Mouse (Mus musculus): ENCODE measurements at regions not wholly inside any gene's neighbourhood (a gene's known extent, or its start where the extent isn't known, plus 50 kb on each side); places are given as distances from the start of the nearest gene placed in this dataset.

DNA sequence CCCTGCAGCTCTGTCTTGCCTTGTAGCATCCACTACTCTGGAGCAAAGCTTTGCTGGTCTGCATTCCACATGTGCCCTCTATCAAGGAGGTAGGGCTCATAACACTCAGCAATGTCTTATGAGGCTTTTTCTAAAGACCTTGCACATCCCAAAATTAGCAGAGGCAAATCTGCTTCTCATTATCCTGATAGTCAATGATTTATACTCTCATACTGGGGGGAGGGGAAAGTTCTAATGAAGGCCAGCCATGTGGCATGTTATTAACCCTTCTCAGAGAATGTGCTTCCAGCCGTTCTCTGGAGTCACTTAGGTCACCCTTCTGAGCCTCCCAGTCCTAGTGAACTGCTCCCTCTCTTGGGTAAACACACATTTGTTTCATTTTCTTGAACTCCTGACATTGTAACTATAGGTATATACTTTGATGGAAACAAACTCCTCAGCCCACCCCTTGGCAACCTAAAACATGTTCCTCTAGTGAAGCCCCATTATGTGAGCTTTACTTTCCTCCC, 307.7 kb upstream of the Nt5c1b start:
- DNase-seq (ENCODE audit: low spot score in 2 of 2) = no peak

DNA sequence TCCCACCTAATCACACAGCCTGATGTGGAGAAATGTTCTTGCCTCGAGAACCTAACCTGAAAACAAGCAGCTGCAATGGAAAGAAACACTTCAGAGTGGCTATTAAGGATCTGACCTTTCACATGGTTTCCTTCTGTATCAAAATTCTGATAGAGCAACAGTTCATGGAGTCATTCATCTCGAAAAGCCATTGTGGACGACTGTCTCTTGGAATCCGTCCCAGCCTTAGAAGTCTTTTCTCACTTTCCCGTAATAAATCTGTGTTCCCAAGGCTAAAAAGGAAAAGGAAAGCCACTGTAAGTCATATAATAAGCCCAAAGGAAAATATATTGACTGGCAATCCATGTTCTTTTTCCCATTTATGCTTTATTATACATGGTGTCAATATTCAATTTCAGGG, 291.4 kb upstream of the Nt5c1b start:
- no peak for DNase-seq (ENCODE audit: low spot score in 2 of 2)

DNA sequence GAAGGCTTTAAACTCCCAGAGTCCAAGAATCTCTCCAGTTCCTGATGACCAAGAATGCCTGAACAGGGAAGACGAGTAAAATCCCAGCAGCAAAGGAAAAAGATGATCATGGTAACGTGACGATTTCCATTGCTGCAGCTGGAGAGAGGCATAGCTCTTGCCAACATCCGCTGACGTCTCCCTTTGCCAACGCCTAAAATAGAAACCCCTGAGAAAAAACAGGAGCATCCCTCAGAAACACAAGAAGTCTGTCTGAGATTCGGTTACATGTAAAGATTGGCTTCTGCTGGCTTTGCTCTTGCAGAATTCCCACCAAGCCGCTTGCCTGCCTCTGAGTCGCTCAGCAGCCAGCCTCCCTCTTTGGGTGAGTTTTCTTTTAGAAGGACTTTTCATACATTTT, 290.3 kb upstream of the Nt5c1b start:
- peak; percentile 2 to 4 for DNase-seq (ENCODE audit: low spot score in 2 of 2)

DNA sequence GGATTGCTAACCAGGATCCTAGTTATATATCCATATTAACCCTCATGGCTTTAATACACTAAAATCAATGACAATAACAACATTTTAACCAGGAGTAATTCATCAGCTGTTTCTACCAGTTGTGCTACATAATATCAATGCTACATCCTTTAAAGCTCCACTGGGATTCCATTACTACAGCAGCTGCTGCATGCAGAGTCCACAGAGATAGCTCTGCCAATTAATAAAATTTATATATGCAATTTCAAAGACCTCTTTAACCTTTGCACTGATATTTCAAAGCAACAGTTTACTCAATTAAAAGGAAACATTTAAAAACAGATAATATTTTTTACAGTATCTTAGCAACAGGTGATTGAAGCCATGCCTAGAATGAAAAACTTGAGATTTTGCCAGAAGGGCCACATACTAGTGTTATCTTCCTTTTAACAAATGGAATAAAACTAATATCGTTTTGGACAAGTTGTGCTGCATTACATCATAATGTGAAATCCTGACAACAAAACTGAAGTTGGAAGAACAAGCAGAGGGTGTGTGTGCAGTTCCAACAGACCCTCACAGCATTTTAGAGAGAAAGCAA, 256.8 kb upstream of the Nt5c1b start:
- DNase-seq (ENCODE audit: low spot score in 2 of 2) = no peak

DNA sequence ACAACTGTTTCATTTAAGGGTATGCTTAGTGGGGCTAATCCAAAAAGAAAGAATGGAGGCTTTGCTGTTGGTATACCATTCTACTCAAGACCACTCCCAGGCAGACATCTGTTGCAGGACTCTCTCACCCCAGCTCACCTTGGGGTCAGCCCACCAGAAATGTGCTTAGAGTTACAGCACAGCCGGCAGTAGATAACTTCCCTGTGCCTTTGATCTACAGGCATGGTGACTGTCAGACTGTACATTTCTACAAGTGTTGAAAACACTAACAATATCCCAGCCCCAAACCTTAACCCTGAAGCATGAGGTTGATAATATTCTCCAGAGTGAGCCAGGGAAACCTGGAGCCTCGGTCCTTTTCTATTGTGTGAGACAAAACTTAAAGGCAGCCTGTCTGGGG, 247.7 kb upstream of the Nt5c1b start:
- no peak for DNase-seq (ENCODE audit: low spot score in 2 of 2)

DNA sequence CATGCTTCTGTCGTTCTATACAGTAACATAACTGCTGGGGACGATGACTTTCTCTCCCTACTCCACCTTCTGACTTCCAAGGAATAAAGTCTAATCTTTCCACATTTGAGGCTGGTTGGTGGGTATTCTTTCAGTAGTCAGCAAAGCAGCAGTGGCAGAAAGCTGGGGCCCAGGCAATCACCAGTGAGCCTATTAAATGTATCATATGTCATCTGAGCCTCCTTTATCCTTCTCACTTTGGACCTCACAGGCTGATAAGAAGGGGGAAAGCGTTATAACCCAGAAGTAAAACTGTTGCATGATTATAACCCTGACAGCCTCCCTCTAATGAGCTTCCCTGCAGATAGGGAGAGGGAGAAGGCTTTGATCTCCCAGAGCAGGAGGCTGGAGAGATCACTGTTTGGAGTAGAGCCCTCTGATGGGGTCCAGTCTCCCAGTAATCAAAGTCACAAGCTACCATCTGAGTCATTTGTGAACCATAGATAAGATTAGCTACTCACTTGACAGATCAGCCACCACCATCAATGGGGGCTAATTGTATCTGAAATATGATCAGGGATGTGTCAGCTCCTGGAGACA, 241.7 kb upstream of the Nt5c1b start:
- DNase-seq (ENCODE audit: low spot score in 2 of 2) = no peak

DNA sequence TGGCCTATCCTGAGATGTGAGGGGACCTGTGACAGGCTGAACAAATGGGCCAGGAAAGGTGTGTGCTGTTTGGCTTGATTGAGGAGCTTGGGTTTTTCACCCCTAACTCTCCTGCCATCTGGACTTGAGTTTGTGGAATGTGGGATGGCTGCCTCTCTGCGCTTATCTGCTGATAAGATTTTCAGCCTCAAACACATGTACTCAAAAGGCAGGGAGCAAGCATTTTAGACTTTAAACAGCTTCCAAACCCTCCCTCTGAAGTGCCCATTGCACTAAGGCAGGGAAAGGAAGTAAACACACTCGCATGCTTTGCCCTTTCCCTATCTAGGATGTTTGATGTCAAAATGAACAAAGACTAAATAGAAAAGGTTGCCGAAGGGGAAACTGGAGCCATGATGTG, 235.6 kb upstream of the Nt5c1b start:
- DNase-seq (ENCODE audit: low spot score in 2 of 2) = no peak

DNA sequence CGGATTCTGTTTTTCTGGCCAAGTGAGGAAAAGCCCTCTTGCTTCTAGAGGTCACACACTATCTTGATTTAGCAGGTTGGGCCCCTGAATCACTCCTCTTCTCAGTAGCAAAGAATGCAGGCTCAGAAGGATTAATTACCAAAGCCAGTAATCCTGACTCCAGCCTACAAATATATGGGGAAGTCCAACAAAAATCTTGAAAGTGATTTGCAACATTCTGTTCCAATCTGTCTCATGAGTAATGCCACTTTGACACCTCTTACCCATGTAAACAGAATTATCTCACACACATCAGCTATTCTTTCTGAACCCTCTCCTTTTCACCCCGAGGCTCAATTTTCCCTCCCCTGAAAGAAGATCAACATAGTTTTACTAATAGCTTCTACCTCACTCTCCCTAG, 233.9 kb upstream of the Nt5c1b start:
- no peak for DNase-seq (ENCODE audit: low spot score in 2 of 2)

DNA sequence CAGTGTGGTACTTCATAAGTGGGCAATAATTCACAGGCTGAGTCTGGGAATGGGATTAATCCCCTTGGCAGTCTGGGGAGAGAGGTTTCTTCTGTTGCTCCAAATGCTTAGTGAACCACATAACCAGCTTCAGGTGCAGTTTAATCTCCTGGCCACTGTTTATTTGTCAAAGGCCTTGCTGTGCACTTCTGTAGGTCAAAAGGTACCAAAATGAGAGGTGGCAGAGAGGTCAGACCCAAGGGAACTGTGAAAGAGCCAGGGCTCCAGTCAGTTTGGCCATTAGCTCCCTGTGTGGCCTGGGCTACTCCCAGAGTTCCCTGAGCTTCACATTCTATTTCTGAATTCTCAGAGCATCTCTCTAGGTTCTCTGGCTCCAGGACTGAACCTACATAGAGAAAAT, 229.6 kb upstream of the Nt5c1b start:
- DNase-seq (ENCODE audit: low spot score in 2 of 2) = no peak

DNA sequence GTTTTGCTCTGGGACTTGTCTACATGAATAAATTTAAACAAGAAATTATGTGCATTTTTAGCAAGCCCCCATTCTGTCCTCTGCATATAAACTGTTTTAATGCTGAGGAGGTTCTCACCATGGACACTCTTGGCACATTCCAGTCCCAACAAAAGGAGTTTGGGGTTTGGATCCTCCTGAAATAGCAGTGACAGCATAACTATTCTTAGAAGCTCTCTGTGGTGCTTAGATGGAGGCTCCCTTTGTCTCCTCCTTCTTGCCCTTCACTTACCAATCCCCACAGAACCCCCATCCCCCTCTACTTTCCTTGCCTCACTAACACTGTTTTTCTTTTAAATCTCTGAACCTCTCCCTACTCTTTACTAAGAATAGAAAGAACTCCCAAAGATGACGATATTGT, 208.9 kb upstream of the Nt5c1b start:
- no peak for DNase-seq (ENCODE audit: low spot score in 2 of 2)

DNA sequence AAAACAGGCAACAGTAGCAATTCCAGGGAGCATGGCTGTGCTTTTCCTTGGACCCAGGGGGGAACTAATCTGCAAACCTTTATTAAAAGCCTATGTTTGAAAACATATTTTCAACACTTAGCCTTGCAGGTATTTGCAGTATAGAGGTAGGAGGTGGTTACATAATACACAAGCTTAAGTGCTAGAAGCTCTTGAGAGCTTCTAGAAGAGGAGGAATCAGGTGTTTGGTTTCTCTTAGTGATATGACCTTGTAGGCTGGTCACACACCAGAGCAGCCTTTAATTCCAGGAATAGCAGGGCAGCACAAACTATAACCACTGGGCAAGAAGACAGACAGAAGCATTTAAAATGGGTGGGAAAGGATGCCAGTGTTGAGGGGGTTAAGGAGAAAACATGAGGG, 201.7 kb upstream of the Nt5c1b start:
- no peak for DNase-seq (ENCODE audit: low spot score in 2 of 2)

DNA sequence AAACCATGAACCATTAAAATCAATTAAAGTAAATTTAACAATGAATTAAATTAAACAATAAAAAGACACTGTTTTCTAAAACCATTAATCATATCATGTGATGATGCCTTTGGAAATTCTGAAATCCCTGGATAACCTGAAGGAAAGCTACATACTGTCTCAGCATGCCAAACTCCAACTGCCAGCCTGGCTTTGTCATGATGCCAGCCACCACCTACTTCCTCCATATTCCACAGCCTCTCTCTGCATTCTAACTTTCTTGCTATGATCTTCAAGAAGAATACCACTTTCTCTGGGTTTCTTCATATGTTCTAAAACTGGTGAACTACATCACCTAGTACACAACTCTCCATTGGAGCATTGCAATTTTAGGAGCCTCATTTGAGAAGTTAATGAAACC, 201.2 kb upstream of the Nt5c1b start:
- peak in 1 of 2 experiments; percentile 13 for DNase-seq (ENCODE audit: low spot score in 2 of 2)

DNA sequence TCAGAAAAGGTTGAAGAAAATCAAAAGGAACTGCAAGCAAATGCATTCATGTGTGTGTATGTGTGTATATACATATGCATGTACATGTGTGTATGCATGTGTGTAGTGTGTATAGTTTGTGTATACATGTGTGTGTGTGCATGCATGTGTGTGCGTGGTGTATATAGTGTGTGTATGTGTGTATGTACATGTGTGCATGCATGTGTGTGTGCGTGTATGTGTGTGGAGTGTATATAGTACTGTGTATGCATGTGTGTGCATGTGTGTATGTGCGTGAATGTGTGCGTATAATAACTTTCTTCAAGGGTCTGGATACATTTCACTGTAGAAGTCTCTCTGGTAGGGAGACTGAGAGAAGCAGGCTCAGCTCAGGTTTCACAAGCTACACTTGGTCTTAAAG, 191.1 kb upstream of the Nt5c1b start:
- no peak for DNase-seq (ENCODE audit: low spot score in 2 of 2)

DNA sequence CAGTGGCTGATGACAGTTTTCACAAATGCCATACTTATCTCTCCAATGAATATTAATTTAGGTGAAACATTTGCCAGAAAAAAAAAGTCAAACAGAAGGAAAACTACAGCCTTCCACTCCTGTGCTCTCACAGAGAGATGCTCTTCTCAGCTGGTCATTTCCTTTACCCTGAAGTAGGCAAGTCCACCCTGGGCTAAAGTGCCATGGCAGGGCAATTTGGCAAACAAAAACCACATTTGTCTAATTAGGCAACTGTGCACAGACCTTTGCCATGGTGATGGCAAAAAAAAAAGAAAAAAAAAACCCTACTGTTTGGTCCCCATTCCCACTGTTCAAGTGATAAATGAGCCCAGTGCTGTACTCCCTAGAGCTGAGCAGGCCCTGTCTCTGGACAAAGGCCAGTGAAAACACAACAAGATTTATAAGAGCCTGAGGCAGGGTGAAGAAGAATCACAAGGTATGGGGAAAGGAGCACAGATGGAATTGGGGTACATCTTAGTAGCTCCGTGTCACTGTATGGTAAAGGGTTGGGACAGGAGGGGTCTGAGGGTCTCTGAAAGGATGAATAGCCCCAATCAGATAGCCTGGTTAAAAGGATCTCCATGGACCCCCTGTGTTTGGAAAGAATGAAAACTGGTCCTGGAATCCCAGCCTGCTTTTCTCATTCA, 190.5 kb upstream of the Nt5c1b start:
- DNase-seq (ENCODE audit: low spot score in 2 of 2) = no peak

DNA sequence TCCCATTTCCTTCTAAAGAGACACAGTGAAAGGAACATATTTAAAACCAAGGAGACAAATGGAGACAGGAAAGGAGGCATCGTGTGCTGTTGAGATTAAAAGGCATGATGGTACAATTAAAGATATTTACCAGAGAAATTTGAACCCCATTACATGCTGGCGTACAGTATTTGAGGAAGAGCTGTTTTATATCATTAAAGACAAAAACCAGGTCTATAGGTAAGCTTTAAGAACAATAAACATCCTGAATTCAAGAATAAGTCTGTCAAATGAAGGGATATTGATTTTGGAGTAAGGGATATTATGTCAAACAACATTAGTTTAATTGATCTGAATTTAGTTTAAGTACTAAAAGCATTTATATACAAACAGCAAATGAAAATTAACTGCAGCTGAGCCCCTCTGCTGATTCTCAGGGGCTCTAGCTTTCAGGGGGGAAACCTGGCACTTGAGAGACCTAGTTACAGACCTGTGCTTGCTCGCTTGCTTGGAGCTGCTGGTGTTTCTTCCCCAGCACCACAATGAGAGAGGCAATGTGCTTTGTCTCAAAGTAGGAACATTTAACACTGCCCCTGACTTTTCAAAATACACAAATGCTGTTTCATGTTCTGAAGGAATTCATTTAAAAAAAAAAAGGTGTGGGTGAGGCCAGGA, 189.8 kb upstream of the Nt5c1b start:
- no peak for DNase-seq (ENCODE audit: low spot score in 2 of 2)

DNA sequence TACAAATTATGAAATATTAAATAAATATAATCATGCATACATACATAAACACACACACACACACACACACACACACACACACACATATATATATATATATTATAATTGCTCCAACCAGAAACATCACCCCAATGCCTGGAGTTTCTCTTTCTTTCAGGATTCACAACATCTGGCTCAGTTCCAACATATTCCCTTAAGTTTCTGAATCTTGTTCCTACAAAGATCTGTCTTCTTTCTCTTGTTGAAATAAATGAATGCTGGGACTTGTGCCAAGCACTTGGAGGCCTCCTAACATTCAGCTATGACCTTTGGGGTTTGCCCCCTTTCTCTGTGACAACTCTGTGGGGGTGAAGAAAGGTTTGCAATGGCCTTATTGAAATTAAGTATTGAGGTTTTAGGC, 187.2 kb upstream of the Nt5c1b start:
- DNase-seq (ENCODE audit: low spot score in 2 of 2) = no peak

DNA sequence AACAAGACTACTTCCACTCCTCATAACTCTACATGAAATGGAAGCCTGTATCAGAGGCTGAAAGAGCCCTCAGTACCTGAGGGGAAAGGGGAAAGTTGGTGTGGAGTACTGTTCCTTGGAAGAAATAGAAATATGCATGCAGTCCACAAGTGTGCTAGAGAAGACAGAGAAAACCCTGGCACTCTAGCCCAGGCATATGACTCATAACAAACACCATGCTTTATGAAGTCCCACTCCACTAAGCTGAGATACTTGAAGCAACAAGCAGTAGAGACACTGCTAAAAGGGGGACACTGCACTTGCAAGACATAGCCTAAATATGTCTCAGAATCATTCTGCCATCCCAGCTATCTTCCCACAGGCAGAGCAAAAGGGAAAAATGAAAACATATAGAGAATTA, 183.2 kb upstream of the Nt5c1b start:
- no peak for DNase-seq (ENCODE audit: low spot score in 2 of 2)

DNA sequence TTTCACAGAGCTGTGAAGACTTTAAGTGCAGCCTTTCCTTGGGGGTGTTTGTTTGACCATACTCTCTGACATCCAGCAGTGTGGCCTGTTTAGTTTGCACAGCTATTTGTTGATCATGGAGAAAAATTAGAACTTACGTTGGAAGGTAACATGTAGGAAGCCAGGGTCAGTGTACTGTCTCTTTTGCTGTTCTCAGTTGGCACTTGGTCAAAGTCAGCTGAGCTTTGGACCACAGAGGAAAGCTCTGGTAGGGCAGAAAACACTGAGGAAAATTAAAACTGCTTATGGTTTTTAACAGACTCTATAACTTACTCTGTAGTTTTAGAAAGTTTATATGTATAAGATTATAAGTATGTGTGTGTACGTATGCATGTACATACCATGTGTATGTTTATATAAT, 180.0 kb upstream of the Nt5c1b start:
- no peak for DNase-seq (ENCODE audit: low spot score in 2 of 2)

DNA sequence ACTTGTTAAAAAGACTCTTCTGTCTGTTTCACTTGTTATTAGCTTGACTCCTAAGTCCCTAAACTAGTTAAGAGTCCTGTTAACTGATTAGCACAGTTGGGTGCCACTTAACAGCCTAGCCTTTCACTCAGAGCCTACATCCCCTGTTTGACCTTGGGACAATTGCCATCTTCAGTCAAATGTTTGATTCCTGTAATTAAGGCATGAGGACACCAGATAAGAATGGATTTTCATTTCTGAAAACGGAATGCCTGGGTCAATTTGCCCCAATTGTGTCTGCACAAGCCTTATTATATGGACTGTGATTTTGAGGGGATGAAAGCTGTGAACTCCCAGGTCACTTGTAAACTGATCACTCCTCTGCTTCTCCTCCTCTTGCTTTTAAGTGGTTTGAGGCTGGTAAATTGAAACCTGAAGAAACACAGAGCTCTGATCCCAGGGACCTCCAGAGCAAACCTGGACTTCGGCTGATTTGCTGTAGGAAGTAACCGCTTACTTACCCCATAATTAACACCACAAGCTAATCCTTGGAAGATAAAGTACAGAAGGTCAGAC, 171.8 kb upstream of the Nt5c1b start:
- DNase-seq (ENCODE audit: low spot score in 2 of 2) = no peak

DNA sequence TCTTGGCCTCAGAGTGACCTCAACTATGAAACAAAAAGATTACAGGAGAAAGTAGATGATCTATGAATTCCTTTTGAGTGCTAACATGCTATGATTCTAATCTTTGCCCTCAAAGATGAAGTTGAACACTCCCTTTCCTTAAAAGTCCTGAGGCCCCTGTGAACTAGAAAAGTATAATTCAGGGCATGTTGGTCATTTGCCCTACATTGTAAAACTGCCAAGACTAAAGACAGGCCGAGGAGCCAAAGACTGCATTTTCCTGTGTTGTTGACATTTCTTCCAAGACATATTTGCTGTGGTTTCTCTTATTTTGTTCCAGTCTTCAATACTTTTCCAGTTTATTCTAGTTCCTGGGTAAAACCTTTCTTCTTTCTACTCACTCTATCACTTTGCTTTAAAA, 159.9 kb upstream of the Nt5c1b start:
- no peak for DNase-seq (ENCODE audit: low spot score in 2 of 2)

DNA sequence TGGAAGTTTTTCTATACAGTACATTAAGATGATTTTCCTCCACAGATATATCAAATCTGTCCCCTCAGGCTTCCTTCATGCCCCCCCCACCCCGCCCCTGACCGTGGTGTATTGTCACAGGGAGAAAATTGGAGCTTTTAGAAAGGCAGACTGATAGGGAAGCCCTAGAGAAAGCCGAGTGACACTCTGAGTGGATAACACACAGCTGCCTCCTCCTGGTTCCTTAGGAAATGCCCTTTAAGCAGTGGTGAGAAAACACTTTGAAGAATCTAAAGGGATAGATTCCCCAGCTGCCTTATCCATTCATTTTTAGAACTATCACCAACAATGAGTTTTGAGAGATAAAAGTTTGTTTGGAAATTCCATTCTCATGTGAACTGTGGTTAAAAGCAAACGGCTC, 147.0 kb upstream of the Nt5c1b start:
- no peak for DNase-seq (ENCODE audit: low spot score in 2 of 2)

DNA sequence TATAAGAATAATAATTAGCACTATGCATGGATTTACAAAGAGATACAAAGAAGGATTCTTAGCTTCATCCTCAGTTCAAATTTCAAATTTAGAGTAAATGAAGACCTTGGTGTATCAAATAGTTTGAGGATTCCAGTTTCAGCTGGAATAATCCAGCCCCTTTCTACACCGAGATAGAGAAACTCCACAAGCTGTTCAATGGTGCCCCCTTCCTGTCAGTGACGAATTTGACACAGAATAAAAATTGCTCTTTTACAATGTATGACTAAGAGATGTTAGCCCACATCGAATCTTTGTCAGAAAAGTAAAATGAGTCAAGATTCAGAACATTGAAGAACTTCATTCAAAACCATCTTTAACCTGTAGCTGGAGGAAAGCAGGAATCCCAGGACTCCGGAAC, 145.9 kb upstream of the Nt5c1b start:
- peak; percentile 4 to 13 for DNase-seq (ENCODE audit: low spot score in 2 of 2)
